Mouse (Mus musculus) hindbrain, embryonic 12.5 days (tissue): Measurements from ENCODE around the gene Tmem191c. TPM values are rescaled to one million over a fixed set of nuclear protein-coding genes. Genes with fewer than 3 reads are reported as not detected.

ENCODE experiments used
- ATAC-seq: fragments of 200-750 bp; cut with Nextera tagmentation; 2 replicates; pipeline ENCODE4 v1.8.0; 2017; ENCODE audit warnings: moderate TSS enrichment; ENCODE audit not compliant: low FRiP score
- H3K27ac ChIP-seq: fragments of 300-500 bp; sonication (generic); 2 replicates; pipeline ENCODE4 v1.5.1; 2016; ENCODE audit warnings: mild to moderate bottlenecking
- H3K27me3 ChIP-seq: fragments of 300-500 bp; sonication (generic); 2 replicates; pipeline ENCODE4 v1.6.1; 2016; ENCODE audit warnings: mild to moderate bottlenecking
- H3K36me3 ChIP-seq: fragments of 300-500 bp; sonication (generic); 2 replicates; pipeline ENCODE4 v1.6.1; 2016; ENCODE audit warnings: mild to moderate bottlenecking
- H3K4me1 ChIP-seq: fragments of 300-500 bp; sonication (generic); 2 replicates; pipeline ENCODE4 v1.6.1; 2016
- H3K4me2 ChIP-seq: fragments of 300-500 bp; sonication (generic); replicated peaks from 2 replicates; pipeline ENCODE4 v1.6.1; 2016; ENCODE audit warnings: mild to moderate bottlenecking
- H3K4me3 ChIP-seq: fragments of 300-500 bp; sonication (generic); 2 replicates; pipeline ENCODE4 v1.5.1; 2016; ENCODE audit warnings: mild to moderate bottlenecking
- H3K9ac ChIP-seq: fragments of 300-500 bp; sonication (generic); 2 replicates; pipeline ENCODE4 v1.6.1; 2016; ENCODE audit warnings: mild to moderate bottlenecking, moderate library complexity
- H3K9me3 ChIP-seq: fragments of 300-500 bp; sonication (generic); replicated peaks from 2 replicates; pipeline ENCODE4 v1.6.1; 2016; ENCODE audit warnings: mild to moderate bottlenecking
- WGBS: fragments of 180-500 bp; shearing (Covaris S2); methylation state at CpG from one replicate; pipeline ENCODE4 v1.1.7; 2016; 5-methylcytosine and 5-hydroxymethylcytosine counted together
- polyA plus RNA-seq: library from polyadenylated mRNA; unstranded; fragments of >200 nt; fragmentation: Nextera tagmentation; extraction: Ambion mirVana; gene quantifications from 2 replicates; pipeline ENCODE4 v1.2.1, GENCODE M21; 2016

Gene Tmem191c
- polyA plus RNA-seq, 1 experiment from 2014 or later: 19.6 TPM

- Histone ChIP-seq H3K27me3 (no peaks in the 10 kb centered on the region), H3K9me3 (no peaks in the 10 kb centered on the region), H3K27ac (no peak overlapping the region), H3K4me3 (no peak overlapping the region), H3K36me3 (no peaks in the 10 kb centered on the region), H3K4me1 (peaks cover 16% of the 10 kb centered on the region), H3K4me2 (no peak overlapping the region), H3K9ac (no peak overlapping the region)
- 85% methylated on average over 4 of the region's 4 CpGs for WGBS
- no peak for ATAC-seq
Observed at GRCm38 (mm10) chr16:17247727-17248126, 28.1 kb upstream of the Tmem191c start.

- no peak overlapping the region for H3K27ac ChIP-seq
- ATAC-seq: no peak
- H3K27me3 ChIP-seq: no peaks in the 10 kb centered on the region
- no peak overlapping the region for H3K4me3 ChIP-seq
- H3K36me3 ChIP-seq: no peaks in the 10 kb centered on the region
- WGBS: 71% methylated on average over 6 of the region's 6 CpGs
- peaks cover 30% of the 10 kb centered on the region for H3K4me1 ChIP-seq
- H3K9me3 ChIP-seq: no peaks in the 10 kb centered on the region
- H3K4me2 ChIP-seq: no peak overlapping the region
- no peak overlapping the region for H3K9ac ChIP-seq
Observed at GRCm38 (mm10) chr16:17249135-17249534, 26.7 kb upstream of the Tmem191c start.

DNA sequence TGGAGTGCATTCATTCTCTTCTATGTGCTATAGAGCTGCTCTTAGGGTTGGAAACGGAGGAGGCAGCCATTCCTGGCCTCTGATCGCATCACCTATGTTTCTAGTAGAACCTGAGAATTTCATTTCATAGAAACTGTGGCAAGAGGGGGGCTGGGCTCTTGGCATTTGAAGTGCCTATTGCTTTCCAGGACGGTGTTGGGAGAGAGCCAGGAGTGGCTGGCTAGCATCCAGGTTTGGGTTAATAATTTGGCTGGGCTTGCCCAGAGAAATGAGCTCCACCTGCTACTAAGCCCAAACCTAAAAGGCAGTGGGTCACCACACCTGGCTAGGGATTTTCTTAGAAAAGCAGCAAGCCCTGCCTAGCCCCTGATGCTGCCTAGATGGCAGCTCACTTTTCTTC is 24.3 kb upstream of the Tmem191c start:
- H3K9ac ChIP-seq: no peak overlapping the region
- no peak overlapping the region for H3K4me2 ChIP-seq
- peaks cover 5% of the 10 kb centered on the region; the same call in 1 of the 2 replicates for H3K36me3 ChIP-seq
- no peaks in the 10 kb centered on the region for H3K9me3 ChIP-seq
- peaks cover 36% of the 10 kb centered on the region for H3K4me1 ChIP-seq
- 74% methylated on average over 3 of the region's 3 CpGs for WGBS
- no peak for ATAC-seq
- H3K4me3 ChIP-seq: no peak overlapping the region
- H3K27me3 ChIP-seq: no peaks in the 10 kb centered on the region
- no peak overlapping the region for H3K27ac ChIP-seq

DNA sequence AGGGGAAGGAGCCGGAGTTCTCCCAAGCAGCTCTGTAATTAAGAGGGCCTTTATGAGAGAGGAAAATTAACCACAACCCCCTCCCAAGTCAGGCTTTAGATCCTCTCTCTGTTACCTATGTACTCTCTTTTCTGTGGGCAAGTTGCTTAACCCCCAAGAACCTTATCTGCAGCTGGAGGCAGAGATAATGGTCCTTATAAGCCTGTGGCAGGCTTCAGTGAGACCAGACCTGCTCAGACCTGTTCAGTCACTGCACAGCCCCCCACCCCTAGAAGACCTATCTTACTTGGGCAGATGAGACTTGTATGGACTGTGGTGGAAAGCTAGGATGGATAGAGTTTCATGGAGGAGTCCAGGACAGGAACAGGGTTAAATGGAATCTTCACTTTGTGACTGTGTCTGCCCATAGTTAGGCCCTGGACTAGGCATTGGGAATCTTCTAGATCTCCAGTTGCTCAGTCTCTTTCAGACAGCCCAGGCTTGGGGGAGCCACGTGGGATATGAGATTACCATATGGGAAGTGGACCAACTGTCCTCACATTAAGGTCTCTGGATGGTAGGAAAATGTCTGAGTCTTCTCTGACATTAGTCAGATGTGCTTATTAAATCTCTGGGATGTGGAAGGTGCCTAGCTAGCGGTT is 23.7 kb upstream of the Tmem191c start:
- Histone ChIP-seq H3K36me3 (peaks cover 10% of the 10 kb centered on the region), H3K9me3 (no peaks in the 10 kb centered on the region), H3K4me3 (no peak overlapping the region), H3K4me1 (peaks cover 36% of the 10 kb centered on the region), H3K9ac (no peak overlapping the region), H3K27me3 (no peaks in the 10 kb centered on the region), H3K4me2 (no peak overlapping the region), H3K27ac (no peak overlapping the region)
- 80% methylated on average over 3 of the region's 3 CpGs for WGBS
- ATAC-seq: no peak

GRCm38 (mm10) chr16:17252841-17253240 is 23.0 kb upstream of the Tmem191c start:
- H3K4me1 ChIP-seq: peaks cover 36% of the 10 kb centered on the region
- H3K9me3 ChIP-seq: no peaks in the 10 kb centered on the region
- H3K4me3 ChIP-seq: no peak overlapping the region
- no peak overlapping the region for H3K4me2 ChIP-seq
- ATAC-seq: no peak
- WGBS: 61% methylated on average over 7 of the region's 7 CpGs
- no peak overlapping the region for H3K9ac ChIP-seq
- no peaks in the 10 kb centered on the region for H3K27me3 ChIP-seq
- peaks cover 16% of the 10 kb centered on the region for H3K36me3 ChIP-seq
- H3K27ac ChIP-seq: no peak overlapping the region

DNA sequence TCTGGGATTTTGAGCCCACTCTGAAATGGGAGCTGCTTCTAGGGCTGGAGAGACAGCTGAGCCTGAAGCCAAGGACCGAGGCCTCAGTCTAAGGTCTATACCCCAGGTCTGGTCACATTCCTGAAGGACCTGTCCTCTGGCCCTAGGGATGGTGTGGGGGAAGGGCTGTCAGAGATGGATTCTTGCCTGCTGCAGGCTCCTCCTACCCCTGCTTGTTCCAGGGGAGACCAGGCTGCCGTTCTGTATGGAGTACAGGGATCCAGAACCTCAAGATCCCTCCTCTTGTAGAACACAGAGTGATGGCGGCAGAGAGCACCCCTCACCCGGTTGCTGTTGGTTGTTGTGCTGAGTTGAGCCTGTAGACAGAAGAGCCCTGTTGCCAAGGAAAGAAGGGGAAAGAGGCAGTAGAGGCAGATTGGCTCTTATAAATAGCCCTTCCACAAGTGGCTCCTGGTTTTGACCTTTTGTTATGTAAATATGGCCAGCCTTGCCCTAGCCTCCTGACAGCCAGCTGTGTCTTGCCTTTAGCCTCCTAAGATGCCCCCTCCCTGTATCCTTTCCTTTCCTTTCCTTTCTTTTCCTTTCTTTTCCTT is 21.8 kb upstream of the Tmem191c start:
- 0 out of 2 replicates have a peak overlapping the region, but pooled peaks have one; percentile 9 for H3K9ac ChIP-seq
- H3K27me3 ChIP-seq: no peaks in the 10 kb centered on the region
- peak overlapping the region; percentile 35; the same call in 1 of the 2 replicates for H3K27ac ChIP-seq
- H3K4me3 ChIP-seq: no peak overlapping the region
- ATAC-seq: no peak
- H3K36me3 ChIP-seq: peaks cover 29% of the 10 kb centered on the region
- peaks cover 36% of the 10 kb centered on the region for H3K4me1 ChIP-seq
- H3K4me2 ChIP-seq: no peak overlapping the region; the same call in 1 of the 2 replicates
- 22% methylated on average over 4 of the region's 4 CpGs for WGBS
- H3K9me3 ChIP-seq: no peaks in the 10 kb centered on the region

- 86% methylated on average over 2 of the region's 2 CpGs for WGBS
- Histone ChIP-seq H3K36me3 (peaks cover 40% of the 10 kb centered on the region), H3K9ac (no peak overlapping the region)
Observed at GRCm38 (mm10) chr16:17255270-17255669, 20.6 kb upstream of the Tmem191c start.

DNA sequence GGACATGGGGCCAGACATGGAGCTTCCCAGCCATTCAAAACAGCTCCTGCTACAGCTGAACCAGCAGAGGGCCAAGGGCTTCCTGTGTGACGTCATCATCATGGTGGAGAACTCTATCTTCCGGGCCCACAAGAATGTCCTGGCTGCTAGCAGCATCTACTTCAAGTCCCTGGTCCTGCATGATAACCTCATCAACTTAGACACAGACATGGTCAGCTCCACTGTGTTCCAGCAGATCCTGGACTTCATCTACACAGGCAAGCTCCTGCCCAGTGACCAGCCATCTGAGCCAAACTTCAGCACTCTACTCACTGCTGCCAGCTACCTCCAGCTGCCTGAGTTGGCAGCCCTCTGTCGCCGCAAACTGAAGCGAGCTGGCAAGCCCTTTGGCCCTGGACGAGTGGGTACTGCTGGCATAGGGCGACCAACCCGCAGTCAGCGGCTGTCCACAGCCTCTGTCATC is 18.5 kb upstream of the Tmem191c start:
- Histone ChIP-seq H3K27ac (no peak overlapping the region), H3K4me2 (no peak overlapping the region), H3K9ac (no peak overlapping the region), H3K27me3 (no peaks in the 10 kb centered on the region), H3K9me3 (no peaks in the 10 kb centered on the region), H3K36me3 (peaks cover 59% of the 10 kb centered on the region), H3K4me3 (no peak overlapping the region), H3K4me1 (peaks cover 23% of the 10 kb centered on the region)
- no peak for ATAC-seq
- 95% methylated on average over 9 of the region's 9 CpGs for WGBS

More at GRCm38 (mm10) chr16:17255270-17255669, 20.6 kb upstream of the Tmem191c start:
- 0 out of 2 replicates have a peak overlapping the region, but pooled peaks have one; percentile 3 for H3K27ac ChIP-seq
- no peaks in the 10 kb centered on the region for H3K9me3 ChIP-seq
- peaks cover 36% of the 10 kb centered on the region for H3K4me1 ChIP-seq
- no peak overlapping the region for H3K4me3 ChIP-seq
- H3K4me2 ChIP-seq: no peak overlapping the region
- H3K27me3 ChIP-seq: no peaks in the 10 kb centered on the region
- no peak for ATAC-seq

DNA sequence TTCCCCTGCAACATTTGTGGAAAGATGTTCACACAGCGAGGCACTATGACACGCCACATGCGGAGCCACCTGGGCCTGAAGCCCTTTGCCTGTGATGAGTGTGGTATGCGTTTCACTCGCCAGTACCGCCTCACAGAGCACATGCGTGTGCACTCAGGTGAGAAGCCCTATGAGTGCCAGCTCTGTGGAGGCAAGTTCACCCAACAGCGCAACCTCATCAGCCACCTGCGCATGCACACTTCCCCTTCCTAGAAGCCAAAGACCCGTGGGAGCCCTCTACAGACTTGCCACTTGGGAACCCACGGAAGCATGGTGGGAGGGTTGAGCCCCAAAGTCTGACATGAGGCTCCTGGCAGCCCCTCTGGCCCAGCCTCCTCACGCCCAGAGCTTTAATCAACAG is 17.0 kb upstream of the Tmem191c start:
- peaks cover 60% of the 10 kb centered on the region for H3K36me3 ChIP-seq
- 92% methylated on average over 12 of the region's 12 CpGs for WGBS

GRCm38 (mm10) chr16:17261341-17261740 is 14.5 kb upstream of the Tmem191c start:
- WGBS: 91% methylated on average over 1 of the region's 1 CpGs
- Histone ChIP-seq H3K36me3 (peaks cover 55% of the 10 kb centered on the region), H3K4me2 (no peak overlapping the region), H3K9me3 (no peaks in the 10 kb centered on the region), H3K4me3 (no peak overlapping the region), H3K4me1 (no peaks in the 10 kb centered on the region), H3K27ac (no peak overlapping the region), H3K9ac (no peak overlapping the region), H3K27me3 (no peaks in the 10 kb centered on the region)
- ATAC-seq: no peak

More for the DNA sequence above, 17.0 kb upstream of the Tmem191c start:
- Histone ChIP-seq H3K4me1 (peaks cover 8% of the 10 kb centered on the region), H3K27ac (no peak overlapping the region), H3K27me3 (no peaks in the 10 kb centered on the region), H3K9ac (no peak overlapping the region), H3K4me2 (no peak overlapping the region), H3K4me3 (no peak overlapping the region), H3K9me3 (no peaks in the 10 kb centered on the region)
- ATAC-seq: no peak

DNA sequence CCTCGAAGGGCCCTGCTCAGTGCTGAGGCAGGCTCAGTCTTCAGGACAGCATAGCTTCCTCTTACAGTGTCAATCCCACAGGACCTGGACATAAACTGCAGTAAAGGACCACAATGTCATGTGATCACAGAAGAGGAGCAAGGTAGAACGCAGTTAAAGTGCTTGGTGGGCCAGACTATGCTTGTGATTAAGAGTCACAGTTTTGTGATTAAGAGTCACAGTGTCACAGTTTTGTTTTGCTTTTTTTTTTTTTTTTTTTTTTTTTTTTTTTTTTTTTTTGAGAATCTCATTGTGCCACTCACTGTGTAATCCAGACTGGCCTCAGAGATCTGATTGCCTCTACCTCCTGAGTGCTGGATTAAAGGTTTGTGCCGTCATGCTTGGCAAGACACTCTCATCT is 9.8 kb upstream of the Tmem191c start:
- no peak overlapping the region for H3K27ac ChIP-seq
- H3K9me3 ChIP-seq: 0 out of 2 replicates have a peak, but pooled peaks cover 11% of the 10 kb centered on the region
- peaks cover 11% of the 10 kb centered on the region for H3K36me3 ChIP-seq
- no peaks in the 10 kb centered on the region for H3K4me1 ChIP-seq
- no peak overlapping the region for H3K4me3 ChIP-seq
- H3K4me2 ChIP-seq: no peak overlapping the region
- H3K27me3 ChIP-seq: no peaks in the 10 kb centered on the region
- no peak overlapping the region for H3K9ac ChIP-seq
- ATAC-seq: no peak
- 83% methylated on average over 3 of the region's 3 CpGs for WGBS

DNA sequence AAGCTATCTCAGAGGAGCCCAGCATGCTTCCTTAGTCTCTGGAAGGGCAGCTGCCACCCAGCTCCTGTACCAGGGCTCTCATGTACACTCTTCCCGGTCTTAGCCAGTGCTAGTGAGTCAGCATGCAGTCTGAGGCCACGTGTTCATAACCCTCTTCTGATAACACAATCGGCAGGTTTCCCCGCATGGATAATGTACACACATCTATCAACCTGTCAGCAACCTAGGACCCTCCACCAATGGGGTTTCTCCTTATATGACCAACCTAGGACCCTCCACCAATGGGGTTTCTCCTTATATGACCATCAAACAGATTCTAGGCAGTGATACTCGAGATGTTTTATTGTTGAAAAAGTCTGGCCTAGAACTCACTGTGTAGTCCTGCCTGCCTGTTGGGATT is 7.9 kb upstream of the Tmem191c start:
- Histone ChIP-seq H3K27me3 (no peaks in the 10 kb centered on the region), H3K4me2 (no peak overlapping the region), H3K9me3 (0 out of 2 replicates have a peak, but pooled peaks cover 11% of the 10 kb centered on the region), H3K4me1 (no peaks in the 10 kb centered on the region), H3K27ac (no peak overlapping the region), H3K36me3 (no peaks in the 10 kb centered on the region), H3K9ac (no peak overlapping the region), H3K4me3 (no peak overlapping the region)
- 68% methylated on average over 5 of the region's 5 CpGs for WGBS
- ATAC-seq: peak; percentile 21; the same call in 1 of the 2 replicates
